Mouse (Mus musculus) liver, postnatal 0 days (tissue): ENCODE results near the gene Atp8a2.

ENCODE experiments used
- CTCF ChIP-seq: sonication (generic); IDR thresholded peaks from 2 replicates; pipeline ENCODE4 v1.5.1; 2016; ENCODE audit warnings: antibody characterized with exemption, low read depth
- EP300 ChIP-seq: IDR thresholded peaks from 2 replicates; pipeline ENCODE4 v1.6.1; 2016; ENCODE audit warnings: antibody characterized with exemption, low read depth, mild to moderate bottlenecking

DNA sequence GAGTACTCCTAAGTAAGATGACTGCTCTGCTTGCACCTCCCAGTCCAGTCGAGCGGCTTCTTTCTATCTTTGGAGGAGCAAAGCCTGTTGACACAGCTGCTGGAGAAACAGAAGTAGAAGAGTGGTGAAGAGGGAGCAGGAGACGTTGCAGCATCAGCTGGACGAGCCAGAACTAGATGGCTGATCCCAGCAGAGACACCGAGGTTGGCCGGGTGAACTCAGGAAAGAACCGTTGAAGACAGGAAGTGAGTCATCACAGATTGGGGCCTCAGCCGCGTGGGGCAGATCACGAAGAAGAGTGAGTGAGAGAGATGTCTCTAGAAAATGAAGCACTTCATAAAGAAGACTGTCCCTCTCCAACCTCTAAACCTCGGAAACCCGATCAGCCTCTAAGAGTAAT, 553.4 kb downstream of the Atp8a2 start:
- TF ChIP-seq CTCF: no peak
- TF ChIP-seq EP300: no peak
